Mouse (Mus musculus): ENCODE measurements around the gene Olfr362.
"Not testable (repeated sequence)": the region's sequence is repeated elsewhere in the genome, so short reads cannot be mapped to it uniquely, and the experiment has no call there.

Gene Olfr362

GRCm38 (mm10) chr2:37117810-37118209 is at the start of gene Olfr362:
Gene Olfr362, minus strand, starts transcription at chr2:37117910.
- no peak for DNase-seq (ENCODE audit: low spot score)

GRCm38 (mm10) chr2:37139022-37139421 is 21.3 kb upstream of the Olfr362 start, which contains the start of gene Olfr364-ps1:
Gene Olfr364-ps1, plus strand, starts transcription at chr2:37139322.
- DNase-seq (ENCODE audit: low spot score), result no peak

- DNase-seq (ENCODE audit: low spot score), result not testable (repeated sequence)
Observed at GRCm38 (mm10) chr2:37089190-37089589, 28.5 kb downstream of the Olfr362 start, which contains the start of gene Olfr361. Gene Olfr361, minus strand, starts transcription at chr2:37089290.

- no peak for DNase-seq (ENCODE audit: low spot score)
Observed at GRCm38 (mm10) chr2:37065446-37065845, 52.3 kb downstream of the Olfr362 start, which contains the start of gene Olfr360. Gene Olfr360, plus strand, starts transcription at chr2:37065746.

Data from urinary bladder, postnatal 14 days (tissue).